Mouse (Mus musculus) ZHBTc4 (cell line): Measurements from ENCODE around the gene Gucy2e.

Source experiments
- DNase-seq: peaks from one replicate; pipeline ENCODE4 v3.0.0-alpha.2; 2011; ENCODE audit warnings: low read depth, low spot score

Gene Gucy2e

GRCm38 (mm10) chr11:69236061-69236925 is 543 bp downstream of the Gucy2e start:
- DNase-seq: peak; percentile 60

GRCm38 (mm10) chr11:69235285-69236060 is 1.4 kb downstream of the Gucy2e start:
- peak; percentile 89 for DNase-seq

- no peak for DNase-seq
Observed at GRCm38 (mm10) chr11:69233141-69233540, 3.7 kb downstream of the Gucy2e start.

GRCm38 (mm10) chr11:69230420-69230819 is 6.4 kb downstream of the Gucy2e start:
- DNase-seq: peak; percentile 24

GRCm38 (mm10) chr11:69225715-69226114 is 11.1 kb downstream of the Gucy2e start:
- DNase-seq: no peak

GRCm38 (mm10) chr11:69223101-69223500 is 13.7 kb downstream of the Gucy2e start:
- no peak for DNase-seq

GRCm38 (mm10) chr11:69221070-69221469 is 15.8 kb downstream of the Gucy2e start:
- DNase-seq: no peak

GRCm38 (mm10) chr11:69218661-69219060 is 18.2 kb downstream of the Gucy2e start:
- no peak for DNase-seq

GRCm38 (mm10) chr11:69217411-69217810 is 19.4 kb downstream of the Gucy2e start:
- DNase-seq: peak; percentile 15

- DNase-seq: peak; percentile 80
Observed at GRCm38 (mm10) chr11:69211431-69211830, 25.4 kb downstream of the Gucy2e start.

- no peak for DNase-seq
Observed at GRCm38 (mm10) chr11:69202469-69203230, 34.2 kb downstream of the Gucy2e start.

GRCm38 (mm10) chr11:69200231-69200630 is 36.6 kb downstream of the Gucy2e start:
- no peak for DNase-seq

- DNase-seq: no peak
Observed at GRCm38 (mm10) chr11:69199251-69199650, 37.6 kb downstream of the Gucy2e start.

GRCm38 (mm10) chr11:69197743-69198142 is 39.1 kb downstream of the Gucy2e start, which contains the start of gene Alox8:
TSS of gene Alox8 (minus strand) at chr11:69197843.
- no peak for DNase-seq

- peak; percentile 18 for DNase-seq
Observed at GRCm38 (mm10) chr11:69197194-69197593, 39.6 kb downstream of the Gucy2e start.

- DNase-seq: peak; percentile 40
Observed at GRCm38 (mm10) chr11:69196766-69197165, 40.1 kb downstream of the Gucy2e start.

GRCm38 (mm10) chr11:69192840-69193239 is 44.0 kb downstream of the Gucy2e start:
- DNase-seq: peak; percentile 53

GRCm38 (mm10) chr11:69185936-69186335 is 50.9 kb downstream of the Gucy2e start:
- DNase-seq: no peak

- no peak for DNase-seq
Observed at GRCm38 (mm10) chr11:69185031-69185430, 51.8 kb downstream of the Gucy2e start.

GRCm38 (mm10) chr11:69180120-69180519 is 56.7 kb downstream of the Gucy2e start:
- no peak for DNase-seq

- no peak for DNase-seq
Observed at GRCm38 (mm10) chr11:69179512-69179911, 57.3 kb downstream of the Gucy2e start.

GRCm38 (mm10) chr11:69178525-69178924 is 58.3 kb downstream of the Gucy2e start:
- DNase-seq: no peak
